Mouse (Mus musculus) fat pad, adult 2 months (tissue): ENCODE results near the gene Gm9821.

Source experiments
- DNase-seq: peaks from one replicate; pipeline ENCODE4 v3.0.0-alpha.2; 2011; ENCODE audit warnings: low read depth, low spot score; ENCODE audit errors: extremely low read depth

Gene Gm9821

DNA sequence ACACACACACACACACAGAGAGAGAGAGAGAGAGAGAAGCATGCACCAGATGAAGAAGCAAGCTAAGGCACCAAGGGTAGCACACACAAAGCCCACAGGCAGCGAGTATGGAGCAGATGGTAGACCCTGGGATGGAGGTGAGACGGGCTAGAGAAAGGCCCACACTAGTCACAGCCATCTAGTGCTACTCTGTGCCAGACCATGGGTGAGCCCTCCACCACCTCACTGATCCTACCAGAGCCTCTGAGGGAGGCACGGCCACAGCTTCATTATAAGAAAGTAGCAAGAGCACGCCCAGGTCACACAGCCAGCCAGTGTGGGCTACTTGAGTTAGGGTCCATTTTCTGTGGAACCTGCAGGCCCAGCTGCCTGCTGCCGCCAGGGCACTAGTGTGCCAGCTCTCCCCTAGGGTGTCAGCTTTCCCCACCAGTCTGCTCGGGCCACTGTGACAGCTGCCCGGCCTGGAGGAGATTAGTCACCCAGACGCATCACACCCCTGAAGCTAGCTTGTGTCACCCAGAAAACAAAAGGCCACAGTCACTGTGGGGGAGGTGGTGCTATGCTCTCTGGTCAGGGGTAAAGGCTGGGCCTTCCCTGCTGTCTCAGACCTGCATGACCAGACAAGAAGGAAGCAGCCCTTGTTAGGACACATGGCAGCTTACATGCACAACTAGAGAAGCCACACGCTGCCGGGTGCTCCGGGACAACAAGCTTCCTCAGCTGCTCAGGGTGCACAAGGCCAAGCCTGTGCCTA, 2.1 kb downstream of the Gm9821 start:
- peak; percentile 69 for DNase-seq

DNA sequence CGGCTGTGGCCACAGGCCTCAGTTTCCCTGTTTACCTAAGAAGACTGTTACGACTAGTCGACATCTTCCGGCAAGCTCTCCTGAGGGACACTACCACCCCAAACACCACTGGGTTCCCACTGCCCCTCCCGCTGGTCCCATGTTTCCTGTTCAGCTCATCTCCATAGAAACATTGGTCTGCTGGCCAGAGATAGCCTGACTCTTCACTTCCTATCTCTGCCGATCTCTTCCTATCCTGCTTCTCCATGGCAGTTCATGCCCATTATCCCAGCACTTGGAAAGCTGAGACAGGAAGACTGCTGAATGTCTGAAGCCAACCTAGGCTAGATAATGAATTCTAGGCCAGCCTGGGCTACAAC, 2.6 kb downstream of the Gm9821 start:
- DNase-seq, result no peak

DNA sequence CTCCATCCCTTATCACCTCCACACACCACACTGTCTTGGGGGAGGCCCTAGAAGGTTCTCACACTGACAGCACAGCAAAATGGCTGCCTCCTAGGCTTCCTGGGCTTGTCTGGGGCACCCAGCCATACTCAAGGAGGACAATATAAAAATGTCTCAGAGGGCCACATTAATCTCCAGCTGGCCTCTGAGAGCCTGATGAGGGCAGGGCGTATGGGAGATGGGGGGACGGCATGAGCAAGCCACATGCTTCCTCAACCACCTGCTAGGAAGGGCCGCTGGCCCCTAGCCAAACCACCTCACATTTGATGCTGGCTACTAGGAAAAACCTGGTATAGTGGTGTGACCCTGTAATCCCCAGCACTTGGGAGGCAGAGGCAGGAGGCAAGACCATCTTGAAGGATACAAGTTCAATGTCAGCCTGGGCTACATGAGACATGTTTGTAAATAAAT, 3.3 kb downstream of the Gm9821 start:
- no peak for DNase-seq

DNA sequence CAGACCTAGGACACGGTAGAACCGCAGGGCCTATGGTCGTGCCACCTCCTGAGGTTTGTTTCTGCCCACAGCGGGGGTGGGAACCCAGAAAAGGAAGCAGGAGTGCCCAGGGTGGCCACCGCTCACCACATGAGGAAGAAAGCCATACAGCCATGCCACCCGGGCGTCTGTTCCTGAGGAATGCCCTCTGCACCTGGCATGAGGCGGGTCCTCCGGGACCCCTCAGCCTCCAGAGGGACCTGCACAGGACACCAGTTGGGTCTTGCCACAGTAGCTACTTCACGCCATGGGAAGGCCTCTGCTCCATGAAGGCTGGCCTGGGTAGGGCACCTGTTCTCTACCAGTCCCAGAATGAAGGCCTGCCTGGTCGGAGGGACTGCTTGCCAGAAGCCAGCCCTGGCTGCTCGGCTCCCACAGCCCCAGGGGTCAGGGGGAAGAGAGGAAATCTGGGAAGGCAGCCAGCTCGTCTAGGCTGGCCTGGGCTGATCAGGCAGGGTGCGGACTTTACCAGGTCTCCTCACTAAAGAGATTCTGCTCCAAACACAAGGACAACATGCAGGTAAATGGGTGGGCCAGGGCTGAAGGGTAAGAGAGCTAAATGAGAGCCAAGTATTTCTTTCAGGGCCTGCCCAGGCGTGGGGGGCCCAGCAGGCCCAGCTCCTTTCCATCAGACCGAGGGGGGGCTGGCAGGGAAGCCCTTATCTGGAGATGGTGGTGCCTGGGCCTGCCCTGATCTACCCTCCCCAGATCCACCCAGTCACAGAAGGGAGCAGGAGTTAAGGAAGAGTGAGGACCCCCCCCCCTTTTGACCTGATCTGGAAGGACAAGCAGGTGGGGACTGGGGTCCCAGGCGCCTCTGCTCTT, 4.1 kb downstream of the Gm9821 start:
- DNase-seq, result no peak

DNA sequence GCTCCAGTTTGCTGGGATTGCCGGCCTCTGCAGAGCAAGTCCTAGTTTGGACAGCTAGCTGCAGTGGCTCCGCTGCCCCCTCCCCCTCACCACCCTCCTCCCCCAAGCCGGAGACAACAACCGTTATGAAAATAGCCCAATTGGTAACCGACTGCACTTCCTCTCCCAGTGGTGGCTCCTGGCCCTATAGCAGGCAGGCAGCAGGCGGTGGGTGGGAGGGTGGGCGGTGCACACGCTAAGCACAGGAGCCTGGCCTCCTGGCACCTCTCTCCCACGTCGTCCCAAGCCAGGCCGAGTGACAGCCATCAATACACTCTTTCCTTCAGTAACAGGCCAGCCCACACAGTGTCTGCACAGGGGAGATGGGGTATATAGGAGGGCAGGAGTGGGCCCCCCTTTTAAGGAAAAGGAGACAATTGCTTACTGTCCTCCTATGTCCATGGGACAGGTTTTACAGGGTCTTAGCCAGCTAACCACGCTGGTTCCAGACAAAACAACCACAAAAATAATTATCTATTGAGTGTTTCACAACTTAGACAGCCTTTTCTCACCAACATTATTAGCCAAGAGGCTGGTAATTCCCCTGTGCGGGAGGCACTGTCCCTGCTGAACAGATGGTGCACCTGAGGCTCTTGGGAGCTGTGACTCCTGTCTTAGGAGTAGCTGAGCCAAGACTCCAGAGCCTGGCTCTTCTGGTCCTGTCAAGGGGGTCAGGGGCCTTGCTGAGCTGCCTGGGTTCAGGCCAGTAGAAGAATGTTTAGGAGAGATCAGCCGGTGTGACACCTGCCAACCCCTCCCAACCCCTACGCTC, 5.0 kb downstream of the Gm9821 start:
- peak; percentile 88 for DNase-seq

DNA sequence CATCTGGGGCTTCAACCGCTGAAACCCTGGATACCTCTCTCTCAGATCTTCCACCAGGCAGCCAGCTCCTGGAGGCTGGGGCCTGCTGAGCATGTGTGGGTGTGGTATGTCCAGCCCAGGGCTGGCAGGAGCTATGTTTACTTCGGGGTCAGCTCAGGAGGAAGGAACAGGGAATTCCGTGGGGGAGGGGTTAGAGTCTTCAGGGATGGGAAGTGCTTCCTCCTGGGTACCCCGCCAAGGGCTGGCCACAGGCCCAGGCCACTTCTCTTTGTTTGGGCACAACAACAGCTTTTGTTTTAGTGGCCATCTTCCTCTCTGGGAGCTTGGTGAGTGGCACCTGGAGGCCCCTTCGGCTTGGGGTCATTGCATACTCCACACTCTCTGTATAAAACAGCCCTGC, 8.3 kb downstream of the Gm9821 start:
- no peak for DNase-seq

DNA sequence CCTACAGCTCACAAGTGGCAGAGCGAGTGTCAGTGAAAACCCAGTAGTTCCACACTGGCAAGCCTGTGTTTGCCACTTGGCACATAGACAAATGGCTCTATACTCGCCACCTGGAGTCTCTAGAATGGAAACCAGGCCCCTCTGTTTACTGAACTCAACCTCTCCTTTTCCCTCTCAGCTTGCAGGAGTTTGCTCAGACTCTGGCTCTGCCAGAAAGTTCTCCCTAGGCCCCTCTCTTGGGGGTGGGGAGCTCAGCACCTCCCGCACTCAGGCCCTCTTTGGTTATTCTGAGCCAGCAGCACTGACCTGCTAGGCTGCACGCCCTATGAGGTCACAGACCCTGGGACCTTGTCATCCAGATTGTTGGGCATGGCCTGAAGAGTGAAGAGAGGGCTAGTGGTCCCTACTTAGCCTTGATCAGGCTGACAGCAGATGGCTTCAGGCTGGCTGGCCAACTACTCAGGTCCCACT, 9.7 kb downstream of the Gm9821 start:
- no peak for DNase-seq

DNA sequence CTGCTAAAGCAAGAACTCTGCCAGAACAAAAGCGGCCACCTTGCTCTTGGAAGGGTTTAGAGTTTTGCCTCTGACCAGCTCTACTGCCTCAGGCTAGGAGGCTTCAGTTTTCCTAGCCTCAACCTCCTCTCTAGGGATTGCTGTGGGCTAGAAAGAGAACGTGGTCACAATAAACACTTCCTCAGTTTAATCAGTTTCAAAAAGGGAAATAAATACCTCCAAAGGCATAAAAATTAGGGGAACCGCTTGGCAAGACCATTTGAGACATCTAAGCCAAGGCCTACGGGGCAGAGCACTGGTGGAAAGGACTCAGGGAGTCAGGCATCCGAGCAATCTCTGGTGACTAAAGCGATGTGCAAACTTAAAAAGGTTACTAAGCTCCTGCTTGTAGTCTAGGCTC, 10.4 kb downstream of the Gm9821 start:
- DNase-seq, result no peak

DNA sequence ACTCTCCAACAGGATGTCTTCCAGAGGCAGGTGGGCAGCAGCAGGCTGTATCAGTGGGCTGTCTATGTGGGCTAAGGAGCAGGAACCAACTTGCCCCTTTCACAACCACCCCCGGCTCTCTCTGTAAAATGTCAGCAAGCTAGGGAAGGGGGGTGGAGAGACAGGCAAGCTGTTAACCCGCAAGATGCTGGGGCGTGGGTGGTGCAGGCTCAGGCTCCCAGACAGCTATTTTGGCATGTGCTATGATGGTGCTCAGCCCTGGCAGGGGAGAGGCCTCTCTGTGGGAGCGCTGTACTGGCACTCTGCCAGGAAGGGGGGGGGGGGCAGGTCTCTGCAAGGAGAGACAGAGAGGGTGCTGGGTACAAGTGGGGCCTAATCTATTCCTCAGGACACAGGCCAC, 11.6 kb downstream of the Gm9821 start:
- DNase-seq, result no peak

DNA sequence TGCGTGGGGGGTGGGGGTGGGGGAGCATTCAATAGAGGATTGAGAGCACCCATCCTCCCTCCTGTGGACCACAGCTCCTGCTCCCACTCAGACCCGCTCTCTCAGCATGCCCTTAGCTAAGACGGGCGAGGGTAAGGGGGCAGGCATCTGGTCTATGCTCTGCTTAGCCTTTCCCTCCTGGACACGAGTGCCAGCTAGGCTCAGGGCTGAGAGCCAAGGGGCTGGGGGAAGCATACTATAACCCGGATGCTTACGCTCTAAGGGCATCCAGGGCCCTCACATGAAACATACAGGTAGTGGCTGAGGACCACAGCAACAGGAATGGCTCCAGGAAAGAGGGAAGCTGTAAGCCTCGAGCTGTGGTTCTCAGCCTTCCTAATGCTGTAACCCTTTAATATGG, 12.5 kb downstream of the Gm9821 start:
- DNase-seq, result no peak

DNA sequence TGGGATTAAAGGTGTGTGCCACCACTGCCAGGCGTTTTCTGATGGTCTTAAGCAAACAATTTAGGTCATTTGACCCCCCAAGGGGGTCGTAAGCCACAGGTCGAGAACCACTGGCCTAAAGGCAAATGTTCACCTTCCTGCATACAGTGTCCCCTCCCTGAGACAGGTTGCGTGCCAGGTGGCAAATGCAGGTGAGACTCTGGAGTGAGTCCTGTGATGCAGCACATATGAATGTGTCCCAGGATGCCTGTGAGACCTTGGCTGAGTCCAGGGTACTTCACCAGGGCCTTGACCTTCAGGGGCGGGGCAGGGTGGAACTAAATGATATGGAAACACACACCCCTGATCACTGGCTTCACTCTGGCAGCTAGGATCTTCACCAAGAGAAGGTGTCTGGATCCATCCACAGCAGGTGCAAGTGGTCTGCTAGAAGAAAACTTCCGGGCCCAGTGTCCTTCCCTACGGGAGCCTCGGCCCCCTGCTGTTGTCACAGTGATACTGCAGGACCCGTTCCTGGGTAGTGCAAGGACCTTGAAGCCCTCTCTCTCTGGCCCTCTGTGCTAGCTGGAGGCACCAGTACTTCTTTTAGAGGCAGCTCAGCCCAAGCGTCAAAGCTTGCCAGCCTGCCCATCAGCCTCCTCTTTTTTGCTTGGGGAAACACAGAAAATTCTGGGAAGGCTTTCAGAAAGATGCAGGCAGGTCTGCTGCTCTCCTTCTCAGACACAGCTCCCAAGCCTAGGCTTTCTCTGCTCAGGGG, 13.4 kb downstream of the Gm9821 start:
- DNase-seq, result no peak

DNA sequence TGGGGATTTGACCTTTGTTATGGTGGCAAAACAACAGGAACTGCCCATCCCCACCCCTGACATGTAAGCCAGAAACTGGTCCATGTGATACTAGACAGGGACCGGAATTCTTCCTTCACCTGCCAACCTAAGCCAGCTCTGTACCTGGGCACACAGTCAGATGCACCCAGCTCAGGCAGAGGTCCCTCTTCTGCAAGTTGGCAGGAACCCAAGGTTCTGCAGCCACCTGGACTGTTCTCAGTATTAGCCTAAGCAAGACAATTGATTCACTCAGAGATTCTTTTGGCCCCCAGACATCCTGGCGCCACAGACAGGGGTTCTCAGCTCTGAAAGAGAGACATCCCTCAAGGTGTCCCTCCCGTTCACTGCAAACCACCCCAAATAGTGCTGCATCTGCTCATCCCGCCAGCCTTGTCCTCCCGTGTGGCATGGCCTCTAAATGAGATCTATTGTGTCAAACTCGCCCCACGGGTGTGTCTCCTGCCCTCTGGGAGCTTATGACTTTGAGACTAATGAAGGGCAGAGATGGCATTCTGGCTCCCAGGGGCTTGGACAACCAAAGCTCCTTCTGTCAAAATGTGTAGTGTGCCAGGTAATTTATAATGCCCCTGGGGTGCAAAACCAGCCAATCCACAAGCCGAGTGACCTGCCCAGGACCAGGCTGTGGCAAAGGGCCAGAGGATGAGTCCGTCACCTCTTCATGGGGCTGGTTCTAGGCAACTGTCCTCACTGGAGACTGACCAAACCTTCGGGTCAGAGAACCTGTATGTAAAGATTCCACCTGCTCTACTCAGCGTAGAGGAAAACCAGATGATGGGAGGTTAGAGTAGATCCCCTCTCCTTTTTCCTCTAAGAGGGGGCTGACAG, 14.3 kb downstream of the Gm9821 start:
- no peak for DNase-seq

DNA sequence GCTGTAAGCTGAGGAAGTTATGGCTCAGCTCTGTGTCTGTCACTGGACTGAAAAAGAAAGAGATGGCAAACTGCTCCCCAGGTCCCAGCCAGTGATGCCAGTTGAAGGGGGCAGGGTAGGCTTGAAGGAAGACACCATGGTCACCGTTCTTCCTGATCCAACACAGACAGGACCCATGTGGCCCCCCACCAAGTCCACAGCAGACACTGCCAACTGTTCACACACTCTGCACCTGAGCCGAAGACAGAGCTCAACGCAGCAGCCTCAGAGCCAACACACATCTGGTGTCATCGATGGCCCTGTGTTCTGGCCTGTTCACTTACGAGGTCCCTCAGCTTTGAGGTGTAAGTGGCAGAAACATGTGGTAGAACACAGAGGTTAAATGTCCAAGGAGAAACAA, 15.0 kb downstream of the Gm9821 start:
- no peak for DNase-seq

DNA sequence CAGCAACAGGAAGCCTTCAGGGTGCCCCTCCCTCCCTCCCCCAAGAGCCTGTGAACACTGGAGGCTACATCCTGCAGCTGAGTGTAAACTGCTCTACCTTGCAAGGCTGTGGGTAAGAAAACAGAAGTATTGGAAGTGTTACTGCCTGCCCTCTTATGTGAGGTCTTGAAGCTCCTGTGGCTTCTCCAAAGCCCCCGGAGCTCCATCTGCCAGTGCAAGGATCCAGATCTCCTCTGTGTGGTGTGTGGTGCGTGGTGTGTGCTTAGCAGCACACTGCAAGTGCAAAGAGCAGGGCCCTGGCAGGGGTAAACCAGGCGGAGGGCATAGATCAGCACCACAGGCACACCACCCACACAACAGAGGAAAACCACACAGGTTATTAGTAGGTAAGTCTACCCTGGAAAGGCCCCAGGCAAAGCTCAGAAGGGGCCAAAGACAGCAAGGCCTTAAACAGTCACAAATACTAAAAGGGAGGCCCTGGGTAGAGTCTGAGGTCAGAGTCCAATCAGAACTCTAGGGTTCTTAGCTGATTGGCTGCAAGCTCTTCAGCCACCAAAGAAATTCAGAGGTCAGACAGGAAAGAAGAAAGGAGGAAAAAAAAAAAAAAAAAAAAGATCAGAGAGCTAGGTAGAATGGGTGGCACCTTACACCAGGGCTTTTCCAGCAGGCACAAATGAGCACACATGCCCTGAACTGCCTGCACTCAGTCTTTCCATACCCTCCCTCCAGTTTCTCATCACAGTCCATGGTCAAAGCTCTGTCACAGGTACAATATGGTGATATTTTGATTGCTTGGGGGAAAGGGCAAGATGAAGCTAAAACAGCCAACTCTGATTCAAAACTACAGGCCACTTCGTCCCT, 16.6 kb downstream of the Gm9821 start:
- peak; percentile 79 for DNase-seq

DNA sequence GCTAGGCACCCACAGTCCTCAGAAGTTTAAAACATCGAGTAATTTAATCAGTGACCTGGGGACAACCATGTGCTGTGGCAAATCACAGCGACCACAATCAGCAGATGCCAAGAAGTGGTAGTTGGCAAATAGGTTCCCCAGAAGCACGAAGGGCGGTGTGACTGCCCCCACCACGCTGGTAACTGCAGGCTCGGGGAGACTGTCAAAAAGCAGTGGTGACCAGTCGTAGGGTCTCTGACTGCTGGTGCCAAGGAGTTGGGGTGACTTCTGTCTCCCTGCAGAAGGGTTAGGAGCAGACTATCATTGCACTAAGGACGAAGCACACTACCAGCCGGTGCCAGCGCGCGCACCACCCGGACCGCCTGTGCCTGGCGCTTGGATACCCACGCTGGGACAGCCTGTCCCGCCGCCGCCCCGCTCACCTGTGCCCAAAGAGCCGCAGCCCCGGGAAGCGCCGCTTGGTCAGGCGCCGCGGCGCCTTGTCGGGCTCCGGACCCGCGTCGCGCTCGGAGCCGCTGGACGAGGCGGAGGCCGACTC, 17.4 kb downstream of the Gm9821 start:
- DNase-seq, result no peak

DNA sequence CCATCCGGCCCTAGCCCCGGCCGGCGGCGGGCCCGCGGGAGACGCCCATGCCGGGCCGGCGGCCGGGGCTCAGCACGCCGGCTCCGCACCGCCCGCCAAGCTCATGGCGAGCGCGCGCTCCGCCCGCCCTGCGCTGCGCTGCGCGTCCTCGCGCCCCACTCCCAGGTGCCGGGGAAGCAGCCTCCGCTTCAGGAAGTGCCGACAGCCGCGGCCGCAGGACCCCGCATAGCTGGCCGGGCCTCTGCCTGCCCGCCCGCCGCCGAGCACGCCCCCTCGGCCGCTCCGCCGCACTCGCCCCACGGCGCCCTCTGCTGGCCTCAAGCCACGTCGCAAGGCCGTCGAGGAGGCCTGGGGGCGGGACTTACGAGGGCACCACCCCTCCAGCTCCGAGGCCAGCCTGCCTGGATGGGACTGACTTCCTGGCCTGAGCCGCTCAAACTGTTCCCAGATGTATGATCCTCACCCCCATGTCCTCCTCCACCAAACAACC, 18.0 kb downstream of the Gm9821 start:
- no peak for DNase-seq

DNA sequence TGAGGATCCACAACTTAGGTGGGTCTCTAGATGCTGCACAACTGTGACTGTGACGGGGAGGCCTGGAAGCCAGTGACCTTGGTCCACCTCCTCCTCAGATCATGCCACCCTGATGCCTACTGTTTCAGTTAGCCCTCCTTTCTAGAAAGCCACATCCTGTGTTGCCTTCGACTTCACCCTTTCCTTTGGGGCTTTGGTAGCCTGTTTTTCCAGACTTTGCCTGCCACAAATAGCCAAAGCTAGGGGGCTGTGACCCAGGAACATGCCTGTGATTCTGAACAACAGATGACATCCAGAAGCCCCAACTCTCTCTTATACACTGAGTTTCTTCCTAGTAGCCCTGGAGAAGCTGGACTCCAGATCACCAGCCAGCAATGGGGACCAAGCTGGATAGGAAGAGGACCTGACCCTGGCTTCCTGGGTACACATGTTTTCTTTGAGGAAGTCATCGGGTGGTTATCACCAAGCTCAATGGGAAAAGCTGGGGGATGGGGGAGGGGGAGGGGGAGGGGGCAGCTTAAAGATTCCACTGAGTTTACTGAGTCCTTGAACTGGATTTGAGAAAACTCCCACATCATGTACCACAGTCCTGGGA, 19.2 kb downstream of the Gm9821 start:
- DNase-seq, result no peak

DNA sequence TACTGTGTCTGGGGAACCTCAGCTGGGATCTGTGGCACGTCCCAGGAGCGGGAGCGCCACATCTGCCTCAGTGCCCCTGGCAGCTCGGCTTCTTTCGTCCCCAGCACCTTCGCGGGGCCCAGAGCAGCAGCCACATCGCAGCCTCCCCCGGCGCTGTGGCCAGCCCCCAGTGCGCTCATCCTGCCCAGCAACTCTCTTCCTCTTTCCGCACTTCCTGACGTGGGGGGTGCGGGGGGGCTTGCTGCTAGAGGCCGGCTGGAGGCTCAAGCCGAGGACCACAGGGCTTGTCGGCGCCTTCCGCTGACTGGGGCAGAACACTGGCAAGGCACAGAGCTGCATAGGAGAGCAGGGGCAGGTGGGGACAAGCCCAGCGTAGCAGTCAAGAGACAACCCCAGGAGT, 19.9 kb downstream of the Gm9821 start:
- no peak for DNase-seq
